Mouse (Mus musculus) embryonic facial prominence, embryonic 11.5 days (tissue): ENCODE results near the gene Sos2. TPM values are rescaled to one million over a fixed set of nuclear protein-coding genes. Genes with fewer than 3 reads are reported as not detected.
"Not testable (repeated sequence)": the region's sequence is repeated elsewhere in the genome, so short reads cannot be mapped to it uniquely, and the experiment has no call there.

ENCODE experiments used
- ATAC-seq: fragments of 200-750 bp; cut with Nextera tagmentation; replicated peaks from 2 replicates; pipeline ENCODE4 v1.8.0; 2017; ENCODE audit warnings: low read depth; ENCODE audit not compliant: insufficient number of reproducible peaks, low FRiP score, low TSS enrichment
- DNase-seq: peaks from one replicate; pipeline ENCODE4 v3.0.0-alpha.2; 2015; ENCODE audit warnings: low spot score
- H3K27ac ChIP-seq: fragments of 300-500 bp; sonication (generic); replicated peaks from 2 replicates; pipeline ENCODE4 v1.5.1; 2014; ENCODE audit warnings: mild to moderate bottlenecking, low read depth, low read length, control low read depth
- H3K27me3 ChIP-seq: fragments of 300-500 bp; sonication (generic); 2 replicates; pipeline ENCODE4 v1.6.1; 2014; ENCODE audit warnings: mild to moderate bottlenecking, low read length, moderate library complexity, mixed read lengths; ENCODE audit not compliant: control insufficient read depth, insufficient read depth
- H3K36me3 ChIP-seq: fragments of 300-500 bp; sonication (generic); replicated peaks from 2 replicates; pipeline ENCODE4 v1.6.1; 2014; ENCODE audit warnings: low read depth, mild to moderate bottlenecking, low read length, moderate library complexity, mixed read lengths; ENCODE audit not compliant: control insufficient read depth, insufficient read depth
- H3K4me1 ChIP-seq: fragments of 300-500 bp; sonication (generic); 2 replicates; pipeline ENCODE4 v1.6.1; 2014; ENCODE audit warnings: low read length, mixed read lengths; ENCODE audit not compliant: control insufficient read depth, insufficient read depth
- H3K4me2 ChIP-seq: fragments of 300-500 bp; sonication (generic); 2 replicates; pipeline ENCODE4 v1.6.1; 2014; ENCODE audit warnings: low read depth, mild to moderate bottlenecking, control low read depth, low read length, moderate library complexity
- H3K4me3 ChIP-seq: fragments of 300-500 bp; sonication (generic); 2 replicates; pipeline ENCODE4 v1.5.1; 2014; ENCODE audit warnings: low read depth, low read length, control low read depth
- H3K9ac ChIP-seq: fragments of 300-500 bp; sonication (generic); replicated peaks from 2 replicates; pipeline ENCODE4 v1.6.1; 2014; ENCODE audit warnings: mild to moderate bottlenecking, control low read depth, low read length
- H3K9me3 ChIP-seq: fragments of 300-500 bp; sonication (generic); replicated peaks from 2 replicates; pipeline ENCODE4 v1.6.1; 2016; ENCODE audit warnings: mild to moderate bottlenecking, low read length, inconsistent platforms, mixed read lengths; ENCODE audit not compliant: control insufficient read depth
- WGBS: fragments of 180-500 bp; shearing (Covaris S2); extraction: QIAGEN DNeasy Blood & Tissue Kit; methylation state at CpG from one replicate; pipeline ENCODE4 v1.1.7; 2014; 5-methylcytosine and 5-hydroxymethylcytosine counted together
- polyA plus RNA-seq: library from polyadenylated mRNA; unstranded; fragments of >200 nt; fragmentation: Nextera tagmentation; extraction: Ambion mirVana; gene quantifications from 2 replicates; pipeline ENCODE4 v1.2.1, GENCODE M21; 2014

Sos2 gene
- polyA plus RNA-seq, 1 experiment from 2014 or later = 13.1 TPM

GRCm38 (mm10) chr12:69573916-69574881, 107.5 kb downstream of the Sos2 start:
- DNase-seq = peak; percentile 92
- Histone ChIP-seq H3K9me3 (no peaks in the 10 kb centered on the region), H3K4me3 (no peak overlapping the region), H3K4me2 (no peak overlapping the region), H3K27ac (no peak overlapping the region), H3K36me3 (peaks cover 3% of the 10 kb centered on the region; the same call in 1 of the 2 replicates), H3K4me1 (no peaks in the 10 kb centered on the region), H3K27me3 (no peaks in the 10 kb centered on the region), H3K9ac (no peak overlapping the region)
- ATAC-seq = no peak
- 25% methylated on average over 17 of the region's 17 CpGs for WGBS

DNA sequence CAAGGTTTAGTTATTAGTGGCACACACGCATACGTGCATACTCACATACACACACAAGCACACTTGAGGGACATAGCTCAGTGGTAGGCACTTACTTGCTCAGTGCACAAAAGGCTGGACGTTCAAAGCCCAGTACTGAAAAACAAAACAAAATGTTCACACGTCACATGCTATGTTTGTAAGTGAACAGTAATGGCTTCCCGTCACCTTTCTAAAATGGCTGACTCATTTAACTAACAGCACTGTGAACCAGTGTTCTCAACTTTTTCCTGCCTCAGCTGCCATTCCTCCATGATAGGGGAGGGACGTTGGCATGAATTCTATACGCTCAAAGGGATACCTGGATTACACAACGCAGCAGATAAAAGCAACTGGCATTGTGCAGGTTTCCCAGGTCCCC, 108.4 kb downstream of the Sos2 start:
- Histone ChIP-seq H3K9me3 (no peaks in the 10 kb centered on the region), H3K36me3 (peaks cover 2% of the 10 kb centered on the region; the same call in 1 of the 2 replicates), H3K27me3 (no peaks in the 10 kb centered on the region), H3K4me3 (no peak overlapping the region), H3K27ac (no peak overlapping the region), H3K4me2 (no peak overlapping the region), H3K4me1 (no peaks in the 10 kb centered on the region), H3K9ac (no peak overlapping the region)
- whole genome bisulfite sequencing = 93% methylated on average over 8 of the region's 8 CpGs
- no peak for ATAC-seq
- no peak for DNase-seq

DNA sequence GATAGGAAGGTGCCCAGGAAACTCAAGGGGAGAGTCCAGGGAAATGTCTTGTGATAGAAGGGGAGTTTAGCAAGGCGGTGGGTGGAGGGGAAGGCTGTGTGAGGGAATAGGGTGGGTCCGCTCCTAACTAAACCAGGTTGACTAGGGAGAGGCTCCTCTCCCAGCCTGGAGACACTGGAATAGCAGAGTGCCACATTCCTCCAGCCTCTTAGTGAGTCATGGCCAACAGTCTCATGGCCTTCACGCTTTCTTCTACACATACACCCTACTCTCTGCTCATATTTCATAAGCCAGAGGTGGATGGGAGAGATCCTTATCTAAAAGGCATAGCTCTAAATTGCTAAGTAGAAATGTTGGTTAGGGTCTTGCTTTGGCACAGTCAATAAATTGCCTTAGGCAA, 111.7 kb downstream of the Sos2 start:
- Histone ChIP-seq H3K4me2 (no peak overlapping the region), H3K27ac (no peak overlapping the region), H3K9me3 (no peaks in the 10 kb centered on the region), H3K27me3 (no peaks in the 10 kb centered on the region), H3K36me3 (no peaks in the 10 kb centered on the region), H3K4me3 (no peak overlapping the region), H3K9ac (no peak overlapping the region), H3K4me1 (no peaks in the 10 kb centered on the region)
- ATAC-seq = no peak
- DNase-seq = no peak
- WGBS = 91% methylated on average over 3 of the region's 3 CpGs

DNA sequence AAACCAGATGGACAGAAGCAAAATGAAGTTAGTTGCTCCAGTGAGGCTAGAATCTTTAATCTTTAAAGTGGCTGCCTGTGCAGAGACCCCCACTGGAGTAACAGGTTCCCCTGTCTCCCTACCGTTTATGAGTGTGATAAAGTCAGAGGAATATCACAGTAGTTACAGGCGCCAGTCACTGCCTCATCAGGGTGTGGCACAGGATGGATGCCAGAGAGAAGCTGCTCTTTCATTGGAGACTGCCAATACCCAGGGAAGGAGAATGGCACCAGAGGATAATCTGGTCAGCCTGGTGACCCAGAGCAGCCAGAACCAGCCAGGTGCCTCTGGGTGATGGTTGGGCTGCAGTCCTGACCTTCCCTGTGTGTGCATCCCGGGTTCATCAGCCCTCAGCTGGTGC, 113.4 kb downstream of the Sos2 start:
- H3K27ac ChIP-seq = no peak overlapping the region
- no peak for ATAC-seq
- H3K27me3 ChIP-seq = no peaks in the 10 kb centered on the region
- no peaks in the 10 kb centered on the region for H3K9me3 ChIP-seq
- H3K4me1 ChIP-seq = no peaks in the 10 kb centered on the region
- H3K9ac ChIP-seq = no peak overlapping the region
- no peak for DNase-seq
- no peak overlapping the region for H3K4me3 ChIP-seq
- H3K36me3 ChIP-seq = no peaks in the 10 kb centered on the region
- no peak overlapping the region for H3K4me2 ChIP-seq
- WGBS = 82% methylated on average over 3 of the region's 3 CpGs

DNA sequence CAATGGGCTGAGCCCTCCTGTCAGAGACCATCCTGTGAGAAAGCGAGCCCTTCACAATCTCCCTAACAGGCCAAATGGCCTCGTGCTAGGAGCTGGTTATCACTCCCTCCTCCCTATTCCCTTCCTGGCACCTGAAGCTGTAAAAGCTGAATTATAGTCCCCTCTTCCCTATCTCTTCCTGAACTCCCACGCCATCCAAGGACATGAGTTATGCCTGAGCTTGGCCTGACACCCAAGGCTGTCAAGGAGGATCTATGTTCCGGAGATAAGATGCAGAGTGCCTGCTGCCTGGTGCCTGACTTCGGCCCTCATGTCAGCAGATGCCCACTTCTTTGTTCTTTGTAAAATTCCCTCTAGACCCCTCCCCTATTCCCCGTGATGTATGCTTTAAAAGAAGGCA, 120.6 kb downstream of the Sos2 start:
- not testable (repeated sequence) for H3K27ac ChIP-seq, H3K36me3 ChIP-seq, ATAC-seq, DNase-seq, H3K9ac ChIP-seq, H3K4me2 ChIP-seq, H3K4me3 ChIP-seq, H3K27me3 ChIP-seq, H3K4me1 ChIP-seq, H3K9me3 ChIP-seq
- WGBS = 77% methylated on average over 6 of the region's 6 CpGs

DNA sequence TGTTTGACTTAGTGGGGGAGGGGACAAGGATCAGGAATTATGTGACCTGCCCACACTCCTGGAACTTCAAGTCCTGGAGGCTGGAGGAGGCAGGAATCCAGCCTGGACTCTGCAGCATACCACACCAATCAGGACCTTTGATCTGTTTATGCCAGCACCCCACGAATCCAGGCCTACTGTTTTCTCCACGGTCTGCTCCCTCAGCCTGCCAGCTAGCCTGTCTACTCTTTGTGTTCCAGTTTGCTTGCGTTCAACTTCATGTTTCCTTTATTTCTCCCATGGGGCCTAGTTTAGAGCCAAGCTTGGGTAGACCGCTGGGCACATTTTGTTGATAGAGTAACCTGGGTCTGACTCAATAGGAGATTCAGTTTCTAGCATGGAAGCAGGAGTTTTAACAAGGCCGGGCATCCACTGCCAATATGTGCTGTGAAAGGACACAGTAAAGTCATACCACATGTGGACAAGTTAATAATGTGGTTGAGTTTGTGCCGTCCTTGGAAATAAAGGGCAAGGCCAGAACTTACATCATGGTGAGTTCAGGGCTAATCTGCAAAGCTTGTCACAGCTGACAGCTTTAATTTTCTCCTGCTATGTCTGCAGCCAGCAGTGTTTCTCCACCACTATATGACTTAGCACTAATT, 125.3 kb downstream of the Sos2 start:
- WGBS = 50% methylated on average over 6 of the region's 6 CpGs
- Histone ChIP-seq H3K9me3 (no peaks in the 10 kb centered on the region), H3K36me3 (no peaks in the 10 kb centered on the region), H3K4me2 (no peak overlapping the region), H3K9ac (no peak overlapping the region; the same call in 1 of the 2 replicates), H3K27me3 (no peaks in the 10 kb centered on the region), H3K4me1 (no peaks in the 10 kb centered on the region), H3K4me3 (no peak overlapping the region), H3K27ac (peak overlapping the region; percentile 6; the same call in 1 of the 2 replicates)
- DNase-seq (no peak), ATAC-seq (no peak)

- Histone ChIP-seq H3K36me3 (no peaks in the 10 kb centered on the region), H3K4me2 (no peak overlapping the region), H3K27ac (no peak overlapping the region), H3K27me3 (no peaks in the 10 kb centered on the region), H3K9me3 (no peaks in the 10 kb centered on the region), H3K4me1 (no peaks in the 10 kb centered on the region), H3K4me3 (no peak overlapping the region), H3K9ac (no peak overlapping the region)
- DNase-seq (no peak), ATAC-seq (no peak)
- WGBS = 83% methylated on average over 12 of the region's 13 CpGs
Observed at GRCm38 (mm10) chr12:69545456-69546178, 136.0 kb downstream of the Sos2 start.
